Mouse (Mus musculus) intestine, embryonic 14.5 days (tissue): ENCODE results near the gene Cd151. TPM values are rescaled to one million over a fixed set of nuclear protein-coding genes. Genes with fewer than 3 reads are reported as not detected.

ENCODE experiments used
- ATAC-seq: fragments of 200-750 bp; cut with Nextera tagmentation; replicated peaks from 2 replicates; pipeline ENCODE4 v1.8.0; 2017; ENCODE audit warnings: low read depth, moderate number of reproducible peaks, moderate TSS enrichment, moderate library complexity; ENCODE audit not compliant: low FRiP score, low TSS enrichment
- DNase-seq: peaks from one replicate; pipeline ENCODE4 v3.0.0-alpha.2; 2018; ENCODE audit warnings: low spot score
- H3K27ac ChIP-seq: fragments of 300-500 bp; sonication (generic); 2 replicates; pipeline ENCODE4 v1.5.1; 2014; ENCODE audit warnings: low read depth, mild to moderate bottlenecking, control low read depth
- H3K27me3 ChIP-seq: fragments of 300-500 bp; sonication (generic); replicated peaks from 2 replicates; pipeline ENCODE4 v1.6.1; 2014; ENCODE audit warnings: low read length, control low read depth; ENCODE audit not compliant: control insufficient read depth, insufficient read depth
- H3K36me3 ChIP-seq: fragments of 300-500 bp; sonication (generic); 2 replicates; pipeline ENCODE4 v1.6.1; 2014; ENCODE audit warnings: low read length, control low read depth; ENCODE audit not compliant: control insufficient read depth, insufficient read depth
- H3K4me1 ChIP-seq: fragments of 300-500 bp; sonication (generic); replicated peaks from 2 replicates; pipeline ENCODE4 v1.6.1; 2014; ENCODE audit warnings: low read length, control low read depth, mixed read lengths; ENCODE audit not compliant: control insufficient read depth, insufficient read depth
- H3K4me2 ChIP-seq: fragments of 300-500 bp; sonication (generic); 2 replicates; pipeline ENCODE4 v1.6.1; 2014; ENCODE audit warnings: low read length
- H3K4me3 ChIP-seq: fragments of 300-500 bp; sonication (generic); 2 replicates; pipeline ENCODE4 v1.5.1; 2014; ENCODE audit warnings: low read depth, low read length, control low read depth, mixed read lengths
- H3K9ac ChIP-seq: fragments of 300-500 bp; sonication (generic); 2 replicates; pipeline ENCODE4 v1.6.1; 2014; ENCODE audit warnings: mild to moderate bottlenecking, low read length
- H3K9me3 ChIP-seq: fragments of 300-500 bp; sonication (generic); 2 replicates; pipeline ENCODE4 v1.6.1; 2016; ENCODE audit warnings: low read length, control low read depth; ENCODE audit not compliant: control insufficient read depth
- WGBS: fragments of 180-500 bp; shearing (Covaris S2); extraction: QIAGEN DNeasy Blood & Tissue Kit; methylation state at CpG from one replicate; pipeline ENCODE4 v1.1.7; 2014; 5-methylcytosine and 5-hydroxymethylcytosine counted together
- polyA plus RNA-seq: library from polyadenylated mRNA; unstranded; fragments of >200 nt; fragmentation: Nextera tagmentation; extraction: Ambion mirVana; gene quantifications from 2 replicates; pipeline ENCODE4 v1.2.1, GENCODE M21; 2014

Cd151 gene
- polyA plus RNA-seq, 1 experiment from 2014 or later, result 73.5 TPM

GRCm38 (mm10) chr7:141471236-141471635, 4.0 kb downstream of the Cd151 start:
- Histone ChIP-seq H3K9ac (no peak overlapping the region), H3K36me3 (peaks cover 32% of the 10 kb centered on the region), H3K27ac (no peak overlapping the region), H3K9me3 (no peaks in the 10 kb centered on the region), H3K4me3 (no peak overlapping the region), H3K4me2 (no peak overlapping the region), H3K4me1 (peaks cover 39% of the 10 kb centered on the region), H3K27me3 (no peaks in the 10 kb centered on the region)
- DNase-seq (no peak), ATAC-seq (no peak)
- WGBS, result 90% methylated on average over 1 of the region's 1 CpGs

- H3K4me2 ChIP-seq, result no peak overlapping the region
- no peaks in the 10 kb centered on the region for H3K9me3 ChIP-seq
- WGBS, result 72% methylated on average over 6 of the region's 6 CpGs
- ATAC-seq, result no peak
- no peak for DNase-seq
- H3K4me3 ChIP-seq, result no peak overlapping the region
- no peak overlapping the region for H3K27ac ChIP-seq
- H3K9ac ChIP-seq, result no peak overlapping the region
- peaks cover 32% of the 10 kb centered on the region for H3K36me3 ChIP-seq
- H3K27me3 ChIP-seq, result no peaks in the 10 kb centered on the region
- H3K4me1 ChIP-seq, result peaks cover 38% of the 10 kb centered on the region
Observed at GRCm38 (mm10) chr7:141472226-141472625, 5.0 kb downstream of the Cd151 start.

- DNase-seq (no peak), ATAC-seq (no peak)
- H3K27ac ChIP-seq, result no peak overlapping the region
- H3K4me1 ChIP-seq, result peaks cover 42% of the 10 kb centered on the region
- no peaks in the 10 kb centered on the region for H3K27me3 ChIP-seq
- H3K9ac ChIP-seq, result no peak overlapping the region
- H3K36me3 ChIP-seq, result peaks cover 32% of the 10 kb centered on the region
- H3K9me3 ChIP-seq, result no peaks in the 10 kb centered on the region
- WGBS, result 78% methylated on average over 6 of the region's 6 CpGs
- no peak overlapping the region for H3K4me3 ChIP-seq
- no peak overlapping the region for H3K4me2 ChIP-seq
Observed at GRCm38 (mm10) chr7:141472763-141473162, 5.6 kb downstream of the Cd151 start.

GRCm38 (mm10) chr7:141474160-141474559, 7.0 kb downstream of the Cd151 start:
- WGBS, result 6% methylated on average over 5 of the region's 5 CpGs
- Histone ChIP-seq H3K36me3 (peaks cover 32% of the 10 kb centered on the region), H3K27ac (no peak overlapping the region), H3K4me1 (peaks cover 37% of the 10 kb centered on the region), H3K9me3 (no peaks in the 10 kb centered on the region), H3K4me2 (peak overlapping the region; percentile 97), H3K9ac (peak overlapping the region; percentile 86), H3K27me3 (no peaks in the 10 kb centered on the region), H3K4me3 (peak overlapping the region; percentile 88)
- ATAC-seq, result no peak
- no peak for DNase-seq

GRCm38 (mm10) chr7:141475011-141475804, 8.0 kb downstream of the Cd151 start, which contains the start of the genes Polr2l and Tspan4:
Gene Polr2l (minus strand): TSS chr7:141475132.
Gene Tspan4 (plus strand): TSS chr7:141475240.
- Histone ChIP-seq H3K4me1 (peaks cover 31% of the 10 kb centered on the region), H3K27ac (peak within 1 kb of the TSS; percentile 95)
- peak; percentile 96 for DNase-seq

GRCm38 (mm10) chr7:141475805-141476158, 8.6 kb downstream of the Cd151 start:
- peak overlapping the region; percentile 86 for H3K9ac ChIP-seq
- H3K4me2 ChIP-seq, result peak overlapping the region; percentile 97
- 0% methylated on average over 12 of the region's 12 CpGs for WGBS
- H3K36me3 ChIP-seq, result peaks cover 19% of the 10 kb centered on the region
- no peaks in the 10 kb centered on the region for H3K27me3 ChIP-seq
- ATAC-seq (no peak), DNase-seq (no peak)
- H3K9me3 ChIP-seq, result no peaks in the 10 kb centered on the region
- peaks cover 34% of the 10 kb centered on the region for H3K4me1 ChIP-seq
- H3K4me3 ChIP-seq, result peak overlapping the region; percentile 88
- peak overlapping the region; percentile 95 for H3K27ac ChIP-seq

More at GRCm38 (mm10) chr7:141475011-141475804, 8.0 kb downstream of the Cd151 start, which contains the start of the genes Polr2l and Tspan4:
- peaks cover 25% of the 10 kb centered on the region for H3K36me3 ChIP-seq
- WGBS, result under 1% methylated on average over 84 of the region's 87 CpGs
- peak within 1 kb of the TSS; percentile 97 for H3K4me2 ChIP-seq
- no peaks in the 10 kb centered on the region for H3K9me3 ChIP-seq
- H3K9ac ChIP-seq, result peak within 1 kb of the TSS; percentile 86
- H3K27me3 ChIP-seq, result no peaks in the 10 kb centered on the region
- H3K4me3 ChIP-seq, result peak within 1 kb of the TSS; percentile 88
- ATAC-seq, result peak; percentile 63

GRCm38 (mm10) chr7:141476226-141476980, 9.2 kb downstream of the Cd151 start:
- peak overlapping the region; percentile 88 for H3K4me3 ChIP-seq

GRCm38 (mm10) chr7:141476981-141477370, 9.8 kb downstream of the Cd151 start:
- peak overlapping the region; percentile 97 for H3K4me2 ChIP-seq
- ATAC-seq (0 out of 2 replicates have a peak, but pooled peaks have one; percentile 0), DNase-seq (no peak)
- H3K27me3 ChIP-seq, result 0 out of 2 replicates have a peak, but pooled peaks cover 2% of the 10 kb centered on the region
- 7% methylated on average over 7 of the region's 7 CpGs for WGBS
- H3K9ac ChIP-seq, result peak overlapping the region; percentile 31
- H3K27ac ChIP-seq, result peak overlapping the region; percentile 95
- no peaks in the 10 kb centered on the region for H3K9me3 ChIP-seq
- H3K4me3 ChIP-seq, result peak overlapping the region; percentile 88
- peaks cover 10% of the 10 kb centered on the region for H3K36me3 ChIP-seq
- peaks cover 45% of the 10 kb centered on the region for H3K4me1 ChIP-seq

More at GRCm38 (mm10) chr7:141476226-141476980, 9.2 kb downstream of the Cd151 start:
- Histone ChIP-seq H3K36me3 (peaks cover 13% of the 10 kb centered on the region), H3K27me3 (no peaks in the 10 kb centered on the region), H3K9me3 (no peaks in the 10 kb centered on the region), H3K4me2 (peak overlapping the region; percentile 97), H3K27ac (peak overlapping the region; percentile 95), H3K4me1 (peaks cover 40% of the 10 kb centered on the region), H3K9ac (peak overlapping the region; percentile 86)
- ATAC-seq (peak; percentile 74), DNase-seq (peak; percentile 85)
- 0% methylated on average over 11 of the region's 17 CpGs for WGBS
